Mouse (Mus musculus) liver, adult 2 months (tissue): ENCODE data around the gene Cc2d1a.

Experiments
- CTCF ChIP-seq: fragments of 200-500 bp; IDR thresholded peaks from 2 replicates; pipeline ENCODE4 v1.5.1; 2011; ENCODE audit warnings: low read depth, low read length, control low read depth
- POLR2A ChIP-seq: fragments of 200-500 bp; IDR thresholded peaks from 2 replicates; pipeline ENCODE4 v1.6.1; 2011; ENCODE audit warnings: low read length, control low read depth; ENCODE audit not compliant: insufficient read depth; ENCODE audit errors: extremely low read depth

DNA sequence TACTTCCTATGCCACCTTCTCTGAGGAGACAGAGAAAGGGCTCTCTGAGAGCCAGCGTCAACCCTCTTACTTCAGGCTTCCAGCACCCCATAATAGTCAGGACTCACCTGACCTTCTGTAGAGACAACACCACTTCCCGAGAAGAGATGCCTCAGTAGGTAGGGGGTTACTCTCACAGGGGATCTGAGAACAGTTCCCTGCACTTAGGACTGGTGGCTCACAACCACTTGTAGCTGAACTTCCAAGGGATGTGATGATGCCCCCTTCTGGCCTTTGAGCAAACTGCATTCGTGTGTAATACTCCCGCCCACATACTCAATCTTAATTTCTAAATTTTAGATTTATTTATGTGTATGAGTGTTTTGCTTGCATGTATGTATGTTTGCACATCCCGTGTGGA, 45.8 kb upstream of the Cc2d1a start:
- TF ChIP-seq POLR2A (no peak), CTCF (no peak)
